Mouse (Mus musculus): Measurements from ENCODE around the gene Tomm34.

The Tomm34 gene

DNA sequence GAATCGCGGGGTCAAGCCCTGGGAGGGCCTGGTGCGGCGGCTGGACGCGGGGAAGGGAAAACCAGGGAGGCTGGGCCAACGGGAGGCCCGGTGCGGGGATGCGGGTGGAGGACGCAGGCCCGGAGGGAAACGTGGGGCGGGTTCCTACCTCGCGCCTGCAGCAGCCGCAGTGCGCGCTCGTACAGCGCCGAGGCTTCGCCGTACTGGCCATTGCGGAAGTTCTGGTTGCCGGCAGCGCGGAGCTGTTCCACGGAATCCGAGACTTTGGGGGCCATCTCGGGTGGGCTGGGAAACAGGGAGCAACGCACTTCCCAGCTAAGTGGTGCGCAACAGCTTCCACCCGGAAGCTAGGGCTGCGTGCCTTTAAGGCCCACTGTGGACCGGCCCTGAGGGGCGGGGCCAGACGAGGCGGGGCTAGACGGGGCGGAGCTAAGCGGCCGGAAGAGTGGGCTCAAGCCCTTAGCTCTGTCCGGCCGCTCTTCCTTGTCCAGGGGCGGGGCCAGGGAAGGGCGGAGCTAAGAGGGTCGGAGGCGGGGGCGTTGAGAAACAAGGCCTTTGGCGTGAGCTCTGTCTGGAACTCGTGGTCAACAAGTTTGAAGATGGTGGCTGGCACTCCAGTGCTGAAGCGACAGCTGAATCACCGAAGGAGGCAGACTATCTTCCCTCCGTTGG, at the start of gene Tomm34:
TSS of gene Tomm34 (minus strand) at position 405 of the 672 bp plus-strand sequence.
- DNase-seq (ENCODE audit: low spot score), result peak; percentile 96

DNA sequence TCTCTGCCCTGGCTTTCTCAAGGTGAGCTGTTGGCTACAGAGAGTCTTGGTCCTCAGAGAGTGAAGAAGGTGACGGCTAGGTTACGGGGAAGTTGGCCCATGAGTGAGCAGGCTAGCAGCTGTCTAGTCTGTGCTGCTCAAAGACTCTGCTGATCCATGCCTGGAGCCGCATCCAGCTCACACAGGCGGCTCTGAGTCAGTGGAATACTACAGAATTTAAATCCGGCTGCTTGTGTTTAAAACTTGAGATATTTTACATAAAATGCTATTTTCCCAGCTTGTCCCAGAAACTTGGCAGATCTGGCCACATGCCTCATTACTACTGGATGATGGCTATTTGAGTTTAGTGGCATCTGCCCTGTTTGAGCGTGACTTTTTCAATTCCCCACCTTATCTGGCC, 48.5 kb upstream of the Tomm34 start:
- no peak for DNase-seq (ENCODE audit: low spot score)

DNA sequence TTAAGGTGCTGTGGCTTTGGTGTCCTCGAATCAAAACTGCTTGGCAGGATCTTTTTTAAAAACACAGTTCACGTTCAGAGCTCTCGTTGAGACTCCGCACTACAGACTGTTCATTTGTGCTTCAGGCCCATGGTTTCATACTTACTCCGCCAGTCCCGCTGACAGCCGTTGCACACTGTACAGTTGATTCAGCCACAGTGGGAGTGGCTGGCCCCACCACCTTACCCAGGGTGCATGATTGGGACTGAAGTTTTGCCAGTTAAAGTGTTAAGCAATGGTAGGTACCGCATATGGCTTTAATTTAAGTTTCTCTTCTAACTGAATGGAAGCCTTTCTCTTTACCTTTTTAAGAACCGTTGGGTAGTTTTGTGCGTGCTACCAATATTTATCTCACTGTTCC, 44.6 kb upstream of the Tomm34 start:
- DNase-seq (ENCODE audit: low spot score), result no peak

DNA sequence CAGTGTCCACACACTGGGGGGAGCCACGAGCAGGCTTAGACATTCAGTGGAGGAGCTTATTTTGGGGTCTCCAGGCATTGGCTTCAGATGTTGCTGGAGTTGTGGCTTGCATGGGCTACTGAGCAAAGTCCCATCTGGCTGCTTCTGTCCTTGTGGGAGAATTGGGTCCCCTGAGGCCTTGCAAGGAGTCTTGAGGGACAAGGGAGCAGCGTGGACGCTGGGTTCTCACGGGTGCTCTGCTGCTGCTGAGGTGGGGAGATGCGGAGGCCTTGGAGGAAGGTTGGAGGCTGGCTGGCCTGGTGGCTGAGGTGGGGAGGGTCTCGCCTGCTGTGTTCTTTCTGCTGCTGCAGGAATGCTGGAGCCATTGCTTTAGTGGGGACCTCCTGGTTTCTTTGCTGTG, 43.1 kb upstream of the Tomm34 start:
- DNase-seq (ENCODE audit: low spot score), result no peak

DNA sequence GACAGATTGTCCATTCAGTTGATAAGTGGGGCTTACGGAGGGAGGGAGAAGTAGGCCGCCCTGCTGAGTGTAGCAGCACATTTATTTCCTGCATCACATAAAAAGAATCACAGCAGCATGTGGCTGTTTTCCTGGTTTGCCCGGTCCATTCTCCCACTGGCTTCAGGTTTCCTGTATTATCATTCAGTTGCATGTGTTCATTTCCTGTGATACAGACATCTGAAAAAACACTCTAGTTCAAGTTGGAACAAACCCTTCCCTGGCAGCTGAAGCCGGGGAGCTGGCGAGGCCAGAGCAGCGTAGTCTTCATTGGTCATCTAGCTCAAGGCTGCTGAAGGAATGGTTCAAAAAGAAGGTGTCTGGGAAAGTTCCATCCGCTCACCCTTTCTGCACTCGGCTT, 40.6 kb upstream of the Tomm34 start:
- DNase-seq (ENCODE audit: low spot score), result no peak

DNA sequence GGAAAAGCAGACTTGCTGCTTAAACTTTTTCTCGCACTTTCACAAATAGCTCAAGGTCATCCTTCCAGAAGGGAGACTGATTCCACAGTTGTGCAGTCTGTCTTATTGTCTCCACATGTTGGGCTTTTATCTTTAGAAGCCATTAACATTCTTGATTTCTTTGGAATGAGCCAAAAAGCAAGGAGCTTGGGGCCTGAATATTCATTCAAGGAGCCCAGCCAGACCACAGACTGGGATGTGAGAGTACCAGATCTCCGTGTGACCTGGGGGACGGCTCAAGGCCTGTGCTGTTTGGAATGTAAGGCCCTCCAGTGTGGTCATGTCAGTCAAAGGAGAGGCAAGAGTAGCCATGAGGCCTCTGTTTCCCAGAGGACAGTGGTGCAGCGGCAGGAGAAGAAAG, 37.5 kb upstream of the Tomm34 start:
- DNase-seq (ENCODE audit: low spot score), result no peak

DNA sequence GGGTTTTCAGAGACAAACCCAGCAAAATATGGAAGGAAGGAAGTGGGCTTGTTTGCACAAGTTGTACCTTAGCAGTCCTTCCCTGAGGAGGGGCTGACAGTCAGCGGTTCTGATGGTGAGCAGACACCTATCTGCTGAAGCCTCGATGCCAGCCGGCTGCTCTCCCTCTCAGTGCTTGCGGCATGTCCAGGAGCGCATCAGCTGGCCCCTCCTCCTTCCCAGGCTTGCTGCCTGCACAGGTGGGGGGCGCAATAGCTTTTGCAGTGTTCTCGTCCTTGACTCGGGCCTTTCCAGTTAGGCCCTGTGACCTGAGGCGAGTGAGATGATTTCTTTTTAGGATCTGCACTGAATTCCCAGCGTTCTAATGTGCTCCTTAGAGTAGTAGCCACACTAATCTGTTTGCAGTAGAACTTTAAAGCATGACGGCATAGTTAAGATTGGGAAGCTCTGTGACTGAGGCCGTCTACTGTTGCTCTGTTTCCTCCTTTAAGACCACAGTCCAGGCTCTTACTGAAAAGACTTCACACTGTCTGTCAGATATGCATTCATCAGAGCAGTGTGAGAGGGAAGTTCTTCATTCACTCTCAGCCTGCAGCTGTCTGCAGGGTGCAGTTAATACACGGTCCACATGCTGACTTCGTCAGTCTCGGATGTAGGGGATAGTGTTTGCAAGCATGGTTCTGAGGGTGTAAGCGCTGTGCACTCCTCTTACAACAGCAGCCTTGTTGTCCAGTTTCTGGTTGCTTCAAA, 36.3 kb upstream of the Tomm34 start:
- DNase-seq (ENCODE audit: low spot score), result no peak

DNA sequence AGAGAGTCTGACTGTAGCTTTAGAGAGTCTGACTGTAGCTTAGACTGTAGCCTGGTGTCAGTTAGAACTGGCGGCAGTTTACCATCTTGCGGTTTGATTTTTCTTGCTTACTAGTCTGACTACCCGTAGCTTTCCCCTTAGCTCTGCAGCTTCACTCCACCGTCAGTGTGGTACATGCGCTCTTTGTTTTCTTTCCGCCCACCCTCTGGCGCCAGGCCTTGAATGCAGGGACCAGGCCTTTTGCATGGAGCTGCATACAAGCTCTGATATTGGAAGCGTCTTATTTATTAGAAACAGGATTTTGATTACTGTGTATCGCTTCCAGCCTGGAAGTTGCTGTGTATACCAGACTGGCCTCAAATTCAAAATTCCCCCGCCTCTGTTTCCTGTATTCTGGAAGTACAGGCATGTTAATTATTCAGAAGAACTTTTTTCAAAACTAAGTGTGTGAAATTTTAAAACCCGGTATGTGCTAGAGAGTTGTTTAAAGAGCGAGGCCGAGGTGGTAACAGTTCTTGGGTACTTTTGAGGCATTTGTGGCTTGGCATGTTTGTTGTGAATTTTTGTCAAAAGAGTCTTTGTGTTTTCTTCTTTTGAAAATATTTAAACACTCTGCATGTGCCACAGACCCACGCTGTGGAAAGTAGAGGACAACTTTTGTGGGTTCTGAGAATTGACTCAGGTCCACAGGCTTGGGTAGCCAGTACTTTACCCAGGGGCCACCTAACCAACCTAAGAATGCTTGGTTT, 35.5 kb upstream of the Tomm34 start:
- no peak for DNase-seq (ENCODE audit: low spot score)

DNA sequence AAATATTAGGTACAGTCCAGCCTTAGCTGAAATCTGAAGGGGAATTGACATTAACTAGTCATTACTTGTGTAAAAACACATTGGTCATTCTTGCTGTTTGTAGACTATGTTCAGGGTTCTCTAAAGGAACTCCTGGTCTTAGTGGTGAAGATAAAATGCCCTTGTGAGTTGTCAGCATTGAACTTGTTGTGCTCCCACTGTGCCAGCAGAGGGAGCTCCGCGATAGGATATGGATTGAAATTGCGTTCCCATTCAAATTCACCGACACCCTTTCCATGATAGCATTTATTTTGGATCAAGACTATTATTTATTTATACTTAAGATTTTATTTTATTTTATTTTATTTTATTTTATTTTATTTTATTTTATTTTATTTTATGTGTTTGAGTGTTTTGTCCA, 32.5 kb upstream of the Tomm34 start:
- DNase-seq (ENCODE audit: low spot score), result peak; percentile 79

DNA sequence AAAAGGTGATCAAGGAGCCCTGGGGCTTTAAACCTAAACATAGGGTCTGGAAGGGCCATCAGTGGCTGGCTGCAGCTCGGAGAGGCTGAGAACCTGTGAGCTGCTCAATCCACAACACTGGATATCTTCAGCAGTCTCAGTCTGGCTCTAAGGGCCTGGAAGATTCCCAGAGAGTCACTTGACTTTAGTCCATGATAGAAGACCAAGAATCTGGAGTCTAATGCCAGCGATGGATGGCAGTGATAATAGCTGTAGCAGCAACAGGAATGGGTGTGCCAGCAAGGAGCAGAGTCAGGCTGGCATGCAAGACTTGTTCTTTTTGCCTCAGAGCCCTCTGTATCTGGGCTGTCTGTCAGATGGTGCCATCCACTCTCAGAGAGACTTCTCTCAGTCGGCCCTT, 31.4 kb upstream of the Tomm34 start:
- no peak for DNase-seq (ENCODE audit: low spot score)

DNA sequence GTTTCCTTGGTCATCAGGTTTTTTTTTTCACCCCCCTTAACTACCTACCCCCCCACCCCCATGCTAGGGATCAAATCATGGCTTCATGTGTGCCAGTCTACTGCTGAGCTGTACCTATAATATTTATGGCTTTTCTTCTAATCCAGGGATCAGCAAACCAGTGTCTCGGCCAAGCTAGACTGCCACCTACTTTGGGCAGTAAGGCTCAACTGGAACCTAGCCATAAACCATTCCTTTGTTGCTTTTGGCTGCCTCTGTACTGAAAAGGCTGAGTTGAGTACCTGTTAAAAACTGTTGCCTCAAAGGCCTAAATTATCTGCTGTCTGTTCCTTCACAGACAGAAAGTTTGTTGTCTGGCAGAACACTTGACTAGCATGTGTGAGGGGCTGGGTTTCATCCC, 31.0 kb upstream of the Tomm34 start:
- DNase-seq (ENCODE audit: low spot score), result no peak

DNA sequence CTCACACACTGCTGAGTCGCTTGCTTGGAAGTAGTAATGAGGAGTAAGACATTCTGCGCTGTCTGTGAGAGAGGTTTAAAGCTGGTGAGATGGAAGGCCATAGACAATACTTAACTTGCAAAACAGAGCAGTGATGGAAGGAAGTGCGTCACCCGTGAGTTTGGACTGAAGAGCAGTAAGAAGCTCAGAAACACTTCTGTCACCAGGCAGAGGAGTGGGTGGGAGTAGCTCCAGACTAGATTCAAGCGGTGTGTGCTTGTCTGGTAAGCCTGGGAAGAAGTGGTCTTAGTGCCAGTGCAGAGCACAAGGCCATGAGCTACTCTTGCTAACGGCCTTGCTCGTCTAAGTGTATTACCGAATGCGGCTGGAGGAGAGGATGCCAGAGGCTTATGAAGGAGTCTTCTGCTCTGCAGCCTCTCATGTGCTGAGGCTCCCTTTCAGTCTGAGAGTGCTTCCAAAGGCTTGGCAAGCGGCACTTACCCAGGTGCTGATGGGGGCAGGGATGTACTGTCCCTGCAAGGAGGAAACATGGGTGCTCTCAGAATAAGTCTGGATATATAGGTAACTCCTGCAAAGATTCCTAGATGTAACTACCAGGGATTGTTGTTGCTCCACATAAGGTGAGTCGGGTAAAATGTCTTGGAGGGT, 27.8 kb upstream of the Tomm34 start:
- no peak for DNase-seq (ENCODE audit: low spot score)

DNA sequence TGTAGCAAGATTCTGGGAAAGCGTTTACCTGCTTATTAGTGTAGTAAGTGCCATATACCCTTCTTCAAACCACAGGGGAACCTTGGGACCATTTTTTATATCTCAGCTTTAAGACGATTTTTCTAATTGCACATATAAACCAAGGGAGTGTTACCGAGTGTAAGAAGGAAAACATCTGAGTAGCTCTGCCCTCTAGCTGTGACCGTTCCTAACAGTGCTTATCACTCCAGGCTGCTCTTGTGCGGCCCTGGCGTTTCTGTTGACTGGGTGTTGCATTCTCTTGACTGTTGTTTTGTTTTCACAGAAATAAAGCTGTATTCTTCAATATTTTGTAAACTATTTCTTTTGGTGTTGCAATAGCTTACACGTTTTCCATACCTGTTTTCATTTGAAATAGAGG, 23.2 kb upstream of the Tomm34 start:
- no peak for DNase-seq (ENCODE audit: low spot score)

DNA sequence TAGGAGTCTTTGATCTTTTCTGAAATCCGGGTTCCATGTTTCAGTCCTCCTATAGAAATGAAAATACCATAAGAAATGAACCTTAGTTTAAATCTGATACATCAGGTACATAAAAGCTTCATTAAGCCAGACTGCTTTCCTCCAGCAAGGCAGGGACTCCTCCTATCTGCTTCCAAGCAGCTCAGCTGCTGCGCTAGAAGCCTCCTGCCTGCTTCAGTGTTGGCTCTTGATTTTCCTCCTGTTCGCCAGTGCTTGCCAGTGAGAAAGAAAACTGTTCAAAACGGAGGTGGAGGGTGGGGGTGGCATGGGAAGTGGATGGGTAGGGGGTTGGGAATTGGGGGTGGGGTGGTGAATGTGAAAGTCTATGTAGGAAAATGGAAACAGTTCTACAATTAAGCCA, 18.5 kb upstream of the Tomm34 start:
- no peak for DNase-seq (ENCODE audit: low spot score)

DNA sequence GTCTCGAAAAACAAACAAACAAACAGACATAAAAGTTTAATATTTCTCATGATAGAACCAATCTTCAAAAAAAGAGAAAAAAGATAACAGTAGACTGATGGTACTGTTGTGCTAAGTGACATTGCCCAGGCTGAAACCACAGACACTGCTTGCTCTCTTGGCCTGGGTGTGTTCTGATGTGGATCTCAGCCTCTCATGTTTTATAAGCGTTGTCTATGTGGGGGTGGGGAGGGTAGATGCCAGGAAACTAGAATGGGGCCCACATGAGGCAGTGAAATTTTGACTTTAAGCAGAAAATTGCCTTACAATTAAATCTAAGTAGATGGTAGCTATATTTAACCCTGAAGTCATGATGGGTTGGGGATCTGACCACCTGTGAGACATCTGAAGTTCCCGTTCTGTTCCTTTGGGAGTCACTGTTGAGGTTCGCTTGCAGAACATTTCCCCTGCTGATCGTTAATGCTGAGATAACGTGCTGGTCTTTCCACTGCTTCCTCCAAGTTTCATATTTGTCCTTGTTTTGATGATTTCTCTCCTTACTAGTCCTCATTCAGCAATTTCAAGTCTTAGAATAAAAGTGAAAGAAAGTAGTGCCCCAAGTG, 16.5 kb upstream of the Tomm34 start:
- no peak for DNase-seq (ENCODE audit: low spot score)

DNA sequence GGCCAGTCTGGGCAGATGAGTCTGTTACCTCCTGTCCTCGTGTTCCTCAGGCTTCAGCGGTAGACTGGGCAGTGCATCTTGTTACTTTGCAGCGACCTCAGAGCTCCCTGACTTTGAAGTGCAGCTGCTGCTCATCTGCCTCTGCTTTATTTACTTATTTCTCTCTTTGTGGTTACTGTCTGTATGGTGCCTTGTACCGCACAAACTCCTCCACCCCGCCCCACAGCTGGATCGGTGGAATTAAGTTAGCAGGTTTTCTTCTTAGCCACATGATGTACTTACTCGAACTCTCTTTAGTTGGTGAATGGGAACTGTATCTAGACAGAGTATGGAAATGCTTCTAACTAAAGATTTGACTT, 13.4 kb upstream of the Tomm34 start:
- DNase-seq (ENCODE audit: low spot score), result no peak

DNA sequence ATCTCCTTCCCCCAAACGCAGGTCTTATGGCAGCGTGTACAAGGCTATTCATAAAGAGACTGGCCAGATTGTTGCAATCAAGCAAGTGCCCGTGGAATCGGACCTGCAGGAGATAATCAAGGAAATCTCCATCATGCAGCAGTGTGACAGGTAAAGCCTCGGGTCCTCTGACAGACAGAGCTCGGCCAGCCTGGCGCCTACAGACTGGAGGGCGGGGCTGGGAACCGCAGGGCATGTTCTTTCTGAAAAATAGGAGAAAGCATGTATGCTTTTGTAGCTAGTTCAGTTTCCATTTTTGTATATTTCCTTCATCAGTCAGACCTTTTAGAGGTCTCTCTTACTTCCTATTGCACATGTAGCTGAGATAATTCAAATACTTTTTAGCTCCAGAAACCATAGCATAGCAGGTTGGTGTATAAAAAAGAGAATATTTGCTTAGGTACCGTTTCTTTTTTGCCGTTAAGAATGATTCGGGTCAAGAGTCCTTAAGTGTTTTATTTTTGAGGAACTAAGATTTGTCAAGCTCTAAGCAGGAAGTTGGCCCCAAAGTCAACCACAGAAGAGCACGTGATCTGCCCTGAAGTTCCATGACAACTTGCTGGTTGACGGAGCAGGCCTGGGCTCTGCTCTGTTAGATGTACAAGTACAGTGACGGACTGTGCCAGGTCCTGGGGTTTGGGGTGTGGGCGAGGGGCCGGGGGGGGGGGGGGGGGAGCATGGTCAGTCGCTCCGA, 12.8 kb upstream of the Tomm34 start:
- DNase-seq (ENCODE audit: low spot score), result no peak

DNA sequence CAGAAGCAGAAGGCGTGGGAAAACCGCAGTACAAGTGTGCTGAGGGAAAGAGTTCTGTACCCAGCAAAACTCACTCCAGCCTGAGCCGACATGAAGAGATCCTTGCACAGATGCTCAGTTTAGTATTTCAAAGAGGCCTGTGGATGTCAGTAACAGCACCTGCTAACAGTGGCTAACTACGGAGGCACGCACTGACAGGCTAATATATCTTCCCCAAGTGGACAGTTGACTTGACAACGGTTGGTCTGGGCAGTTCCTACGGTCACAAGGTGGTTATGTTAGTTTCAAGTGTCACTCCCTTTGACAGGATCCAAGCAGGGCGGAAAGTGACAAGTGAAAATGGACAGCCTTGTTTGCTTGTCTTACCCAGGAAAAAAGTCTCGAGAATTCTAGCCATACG, 11.2 kb upstream of the Tomm34 start:
- peak; percentile 13 for DNase-seq (ENCODE audit: low spot score)

DNA sequence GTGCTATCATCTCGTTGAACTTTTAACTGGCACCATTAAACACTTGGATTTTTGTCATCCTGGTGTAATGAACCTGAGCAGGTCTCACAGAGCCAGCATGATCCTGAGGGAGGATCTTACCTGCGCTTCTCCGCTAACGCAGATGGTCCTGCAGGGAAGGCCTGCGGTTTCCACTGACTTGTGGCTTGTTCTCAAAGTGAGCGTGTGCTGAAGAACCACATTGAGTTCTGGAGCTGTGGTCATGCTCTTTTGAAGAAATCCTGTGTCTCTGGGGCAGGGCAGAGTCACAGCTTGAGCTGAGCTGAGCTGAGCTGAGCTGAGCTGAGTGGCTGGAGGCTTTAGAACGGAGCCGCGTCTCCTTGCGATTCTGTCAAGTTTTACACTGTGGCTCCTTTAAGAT, 10.6 kb upstream of the Tomm34 start:
- no peak for DNase-seq (ENCODE audit: low spot score)

DNA sequence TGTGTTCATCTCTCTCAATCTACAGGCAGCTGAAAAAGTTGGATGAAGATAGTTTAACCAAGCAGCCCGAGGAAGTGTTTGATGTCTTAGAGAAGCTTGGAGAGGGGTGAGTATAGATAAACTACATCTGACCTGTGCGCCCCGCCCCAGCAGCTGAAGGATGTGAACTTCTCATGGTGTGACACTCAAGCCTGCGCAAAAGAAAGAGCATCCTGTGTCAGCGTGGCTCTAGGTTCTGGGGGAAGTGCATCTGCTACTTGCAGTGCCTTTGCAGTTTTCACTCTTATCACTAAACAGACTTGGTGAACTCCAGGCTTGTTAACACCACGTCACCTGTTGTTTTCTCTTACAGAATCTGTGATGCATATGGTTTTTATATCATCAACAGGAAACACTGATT, 8.5 kb upstream of the Tomm34 start:
- no peak for DNase-seq (ENCODE audit: low spot score)

DNA sequence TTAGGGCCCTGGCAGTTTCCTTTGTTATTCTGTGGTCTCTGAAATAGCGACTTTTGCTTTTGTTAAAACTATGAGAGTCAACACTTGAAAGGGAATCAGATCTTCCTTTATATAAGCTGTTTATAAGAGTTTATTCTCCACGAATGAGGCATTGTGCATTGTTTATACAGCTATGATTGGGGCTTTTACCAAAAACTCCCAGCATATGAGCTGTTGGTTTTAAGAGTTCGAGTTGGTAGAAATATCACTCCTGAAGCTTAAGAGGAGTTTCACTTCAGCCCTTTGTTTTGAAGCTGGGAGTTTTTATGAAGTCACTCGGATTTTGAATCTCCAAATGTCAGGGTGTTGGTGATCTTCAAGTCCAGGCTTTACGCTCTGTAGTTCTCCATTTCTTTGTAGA, 6.9 kb upstream of the Tomm34 start:
- DNase-seq (ENCODE audit: low spot score), result no peak
